Mouse (Mus musculus) adrenal gland, postnatal 36 days (tissue): ENCODE results near the gene Gcgr. TPM values are rescaled to one million over a fixed set of nuclear protein-coding genes. Genes with fewer than 3 reads are reported as not detected.
A peak's percentile ranks its signal among the peaks of the same experiment; 100 is the strongest.
"Not testable (repeated sequence)": the region's sequence is repeated elsewhere in the genome, so short reads cannot be mapped to it uniquely, and the experiment has no call there.

Experiments
- DNase-seq, 2 experiments: peaks; one replicate each; pipeline ENCODE4 v3.0.0; 2021; ENCODE audit warnings: mixed read lengths in 1 of 2
- total RNA-seq, 2 experiments: library from RNA; stranded (reverse); gene quantifications; 2 replicates each; pipeline ENCODE4 v1.2.3; 2021

The Gcgr gene
- total RNA-seq, 2 experiments from 2014 or later, result 0.86 to 1.9 TPM

- no peak for DNase-seq
Measured at GRCm38 (mm10) chr11:120506899-120507298, 23.6 kb upstream of the Gcgr start.

GRCm38 (mm10) chr11:120507611-120508289 is 22.7 kb upstream of the Gcgr start:
- no peak for DNase-seq

GRCm38 (mm10) chr11:120508290-120508870 is 22.1 kb upstream of the Gcgr start:
- DNase-seq, result peak; percentile 48 to 50

GRCm38 (mm10) chr11:120509940-120510339 is 20.6 kb upstream of the Gcgr start:
- no peak for DNase-seq

- DNase-seq, result no peak
Measured at GRCm38 (mm10) chr11:120510375-120511030, 20.0 kb upstream of the Gcgr start.

GRCm38 (mm10) chr11:120512790-120513453 is 17.6 kb upstream of the Gcgr start:
- DNase-seq, result peak in 1 of 2 experiments; percentile 44

- not testable (repeated sequence) for DNase-seq
Measured at GRCm38 (mm10) chr11:120514262-120514661, 16.2 kb upstream of the Gcgr start.

GRCm38 (mm10) chr11:120515611-120516010 is 14.9 kb upstream of the Gcgr start:
- DNase-seq, result peak; percentile 89 to 90

- DNase-seq, result no peak
Measured at GRCm38 (mm10) chr11:120517147-120517546, 13.4 kb upstream of the Gcgr start.

GRCm38 (mm10) chr11:120518027-120518426 is 12.5 kb upstream of the Gcgr start:
- DNase-seq, result peak in 1 of 2 experiments; percentile 48

GRCm38 (mm10) chr11:120518558-120518957 is 11.9 kb upstream of the Gcgr start:
- DNase-seq, result no peak

- peak; percentile 47 to 58 for DNase-seq
Measured at GRCm38 (mm10) chr11:120519738-120520137, 10.8 kb upstream of the Gcgr start.

GRCm38 (mm10) chr11:120520498-120520897 is 10.0 kb upstream of the Gcgr start:
- DNase-seq, result no peak

- DNase-seq, result peak in 1 of 2 experiments; percentile 45
Measured at GRCm38 (mm10) chr11:120520967-120521540, 9.4 kb upstream of the Gcgr start.

- no peak for DNase-seq
Measured at GRCm38 (mm10) chr11:120522581-120522980, 7.9 kb upstream of the Gcgr start.

- no peak for DNase-seq
Measured at GRCm38 (mm10) chr11:120525959-120526358, 4.5 kb upstream of the Gcgr start.

GRCm38 (mm10) chr11:120527690-120528354 is 2.7 kb upstream of the Gcgr start:
- DNase-seq, result no peak

- no peak for DNase-seq
Measured at GRCm38 (mm10) chr11:120528903-120529302, 1.6 kb upstream of the Gcgr start.

GRCm38 (mm10) chr11:120531646-120532045 is 1.1 kb downstream of the Gcgr start:
- DNase-seq, result no peak

- DNase-seq, result no peak
Measured at GRCm38 (mm10) chr11:120534093-120534492, 3.6 kb downstream of the Gcgr start.

- DNase-seq, result no peak
Measured at GRCm38 (mm10) chr11:120535145-120535544, 4.6 kb downstream of the Gcgr start.

- no peak for DNase-seq
Measured at GRCm38 (mm10) chr11:120535804-120536203, 5.3 kb downstream of the Gcgr start.
